Mouse (Mus musculus): ENCODE results near the gene Inpp5d.

- TF ChIP-seq CTCF (IDR thresholded peaks at IDR 0.05; ENCODE audit: control insufficient read depth, insufficient read depth, insufficient replicate concordance, low read depth, low read length) (no peak), POLR2A (IDR thresholded peaks at IDR 0.05; ENCODE audit: control insufficient read depth, low read depth, low read length) (no peak)
Measured at GRCm38 (mm10) chr1:87711938-87712613, 92.0 kb downstream of the Inpp5d start.
